Mouse (Mus musculus): ENCODE results near the gene Rtn4r. TPM values are rescaled to one million over a fixed set of nuclear protein-coding genes. Genes with fewer than 3 reads are reported as not detected.
A peak's percentile ranks its signal among the peaks of the same experiment; 100 is the strongest.

Gene Rtn4r
- polyA plus RNA-seq, 1 experiment from 2014 or later: 3.4 TPM

DNA sequence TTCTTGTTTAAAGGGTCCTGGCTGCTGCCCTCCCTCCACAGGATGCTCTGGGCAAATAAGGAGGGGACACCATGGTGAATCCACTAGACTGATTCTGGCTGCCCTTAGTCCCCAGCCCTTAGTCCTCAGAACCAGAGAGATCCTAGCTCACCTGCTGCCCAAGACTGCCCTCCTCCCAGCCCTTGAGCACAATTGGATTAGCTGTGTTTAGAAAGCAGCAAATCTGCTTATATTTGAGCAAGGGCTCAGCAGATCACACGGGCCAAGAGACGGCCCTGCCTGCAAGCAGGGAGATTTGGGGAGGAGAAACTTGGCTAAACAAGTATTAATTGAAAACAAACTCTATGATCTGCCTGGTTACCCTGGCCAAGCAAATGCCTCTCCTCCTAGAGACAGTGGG lies 52.1 kb downstream of the Rtn4r start:
- no peaks in the 10 kb centered on the region for H3K9me3 ChIP-seq (ENCODE audit: low read length)
- 33% methylated on average over 2 of the region's 2 CpGs for WGBS
- H3K4me3 ChIP-seq (ENCODE audit: low read length): no peak overlapping the region
- peaks cover 13% of the 10 kb centered on the region for H3K4me1 ChIP-seq (ENCODE audit: insufficient read depth, low read length)
- 0 out of 2 replicates have a peak overlapping the region, but pooled peaks have one; percentile 15 for H3K27ac ChIP-seq (ENCODE audit: low read length)
- H3K4me2 ChIP-seq (replicated peaks; ENCODE audit: low read depth, low read length): no peak overlapping the region
- no peaks in the 10 kb centered on the region for H3K36me3 ChIP-seq (ENCODE audit: insufficient read depth, low read length)
- peaks cover 10% of the 10 kb centered on the region; the same call in 1 of the 2 replicates for H3K27me3 ChIP-seq (ENCODE audit: insufficient read depth, low read length)
- ATAC-seq (ENCODE audit: low FRiP score, low TSS enrichment): no peak
- no peak overlapping the region for H3K9ac ChIP-seq (replicated peaks; ENCODE audit: low read length)

DNA sequence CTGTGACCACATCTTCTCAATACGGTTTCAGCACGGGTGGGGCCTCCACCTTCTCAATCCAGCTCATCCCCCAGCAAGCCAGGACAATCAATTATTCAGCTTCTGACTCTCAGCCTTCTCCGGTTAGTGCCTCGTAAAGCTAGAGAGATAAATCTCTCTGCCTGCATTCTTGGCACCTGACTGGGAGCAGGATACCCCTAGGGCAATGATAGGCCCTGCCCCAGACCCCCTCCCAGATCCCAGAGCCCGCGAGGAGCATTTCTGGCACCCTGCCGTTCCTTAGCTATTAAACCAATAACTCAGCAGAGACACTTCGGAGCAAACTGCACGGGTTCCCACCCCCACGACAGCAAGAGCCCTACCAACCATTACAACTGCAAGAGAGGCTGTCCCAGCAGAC lies 54.0 kb downstream of the Rtn4r start:
- no peak overlapping the region for H3K9ac ChIP-seq (replicated peaks; ENCODE audit: low read length)
- ATAC-seq (ENCODE audit: low FRiP score, low TSS enrichment): no peak
- no peak overlapping the region for H3K4me3 ChIP-seq (ENCODE audit: low read length)
- no peaks in the 10 kb centered on the region for H3K36me3 ChIP-seq (ENCODE audit: insufficient read depth, low read length)
- peaks cover 10% of the 10 kb centered on the region; the same call in 1 of the 2 replicates for H3K27me3 ChIP-seq (ENCODE audit: insufficient read depth, low read length)
- no peaks in the 10 kb centered on the region for H3K9me3 ChIP-seq (ENCODE audit: low read length)
- peaks cover 26% of the 10 kb centered on the region for H3K4me1 ChIP-seq (ENCODE audit: insufficient read depth, low read length)
- 5% methylated on average over 10 of the region's 10 CpGs for WGBS
- no peak overlapping the region for H3K27ac ChIP-seq (ENCODE audit: low read length)
- H3K4me2 ChIP-seq (replicated peaks; ENCODE audit: low read depth, low read length): no peak overlapping the region

DNA sequence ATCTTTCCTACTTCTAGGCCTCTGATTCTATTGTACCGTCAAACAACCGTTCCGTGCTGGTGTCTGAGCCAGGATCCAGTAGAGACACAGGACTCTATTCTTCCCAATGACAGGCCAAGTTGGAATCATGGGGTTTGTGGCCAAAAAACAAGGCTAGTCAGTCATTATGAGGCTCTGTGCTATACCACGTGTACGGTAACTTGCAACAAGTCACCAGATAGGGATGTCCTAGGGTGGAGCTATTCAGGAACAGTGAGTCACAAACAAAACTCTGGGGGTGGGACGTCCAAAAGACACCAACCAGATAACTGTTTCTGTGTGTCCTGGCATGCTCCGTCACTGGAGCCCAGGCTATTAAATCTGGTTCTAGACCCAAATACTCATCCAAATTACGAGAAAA lies 55.3 kb downstream of the Rtn4r start:
- Histone ChIP-seq H3K4me2 (replicated peaks; ENCODE audit: low read depth, low read length) (no peak overlapping the region), H3K4me3 (ENCODE audit: low read length) (no peak overlapping the region), H3K4me1 (ENCODE audit: insufficient read depth, low read length) (peaks cover 33% of the 10 kb centered on the region), H3K9ac (replicated peaks; ENCODE audit: low read length) (no peak overlapping the region), H3K9me3 (ENCODE audit: low read length) (no peaks in the 10 kb centered on the region), H3K27ac (ENCODE audit: low read length) (no peak overlapping the region), H3K27me3 (ENCODE audit: insufficient read depth, low read length) (peaks cover 10% of the 10 kb centered on the region; the same call in 1 of the 2 replicates), H3K36me3 (ENCODE audit: insufficient read depth, low read length) (no peaks in the 10 kb centered on the region)
- WGBS: 91% methylated on average over 8 of the region's 8 CpGs
- no peak for ATAC-seq (ENCODE audit: low FRiP score, low TSS enrichment)

DNA sequence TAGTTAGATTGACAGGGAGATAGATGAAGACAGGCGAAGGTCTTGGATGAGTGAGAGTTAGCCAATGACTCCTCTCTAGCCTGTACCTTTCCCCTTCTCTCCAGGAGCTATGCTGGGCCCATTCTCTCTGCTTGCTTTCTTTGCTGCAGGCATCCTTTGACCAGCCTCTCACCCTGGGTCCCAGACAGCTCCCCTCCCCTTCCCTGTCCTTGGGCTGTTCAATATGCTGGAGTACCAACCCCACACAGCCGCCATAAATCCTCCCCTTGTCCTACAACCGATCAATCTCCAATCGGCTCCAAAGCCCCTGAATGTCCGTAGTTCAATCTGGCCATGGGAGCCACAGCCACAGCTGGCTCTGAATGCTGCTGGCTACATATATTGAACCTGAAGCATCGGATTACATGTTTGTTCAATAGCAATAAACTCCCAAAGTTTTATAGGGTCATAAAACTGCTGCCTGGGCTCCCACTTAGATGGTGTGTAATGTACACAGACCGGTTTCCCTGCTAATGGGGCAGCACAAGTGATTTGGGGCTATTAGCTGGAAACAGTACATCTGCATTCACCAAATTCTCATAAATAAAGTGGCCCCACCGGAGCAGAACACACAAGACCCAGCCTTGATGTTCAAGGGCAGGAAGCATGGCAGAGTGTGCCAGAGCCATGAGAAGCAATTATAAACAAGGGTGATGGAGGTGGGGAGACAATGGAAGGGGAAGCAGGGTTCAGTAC lies 58.4 kb downstream of the Rtn4r start:
- 0 out of 2 replicates have a peak overlapping the region, but pooled peaks have one; percentile 11 for H3K27ac ChIP-seq (ENCODE audit: low read length)
- peak; percentile 78 for ATAC-seq (ENCODE audit: low FRiP score, low TSS enrichment)

DNA sequence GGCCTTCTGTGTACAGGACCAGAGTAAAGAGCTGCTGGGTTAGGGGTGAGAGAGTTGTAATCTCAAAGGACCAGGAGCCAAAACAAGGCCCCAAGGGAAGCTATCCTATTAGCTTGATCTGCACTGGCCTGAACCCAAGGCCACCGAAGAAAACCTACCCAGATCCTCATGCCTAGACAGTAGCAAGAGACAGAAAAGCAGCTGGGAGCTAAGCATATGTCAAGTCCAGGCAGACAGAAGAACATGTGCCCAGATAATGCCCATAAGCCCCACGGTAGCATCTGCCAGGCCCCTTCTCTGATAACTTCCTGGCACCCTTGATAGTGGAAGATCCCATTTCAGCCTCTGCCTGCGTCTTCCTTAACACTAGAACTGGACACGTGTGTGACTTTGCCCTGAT lies 59.4 kb downstream of the Rtn4r start:
- 0 out of 2 replicates have a peak overlapping the region, but pooled peaks have one; percentile 11 for H3K27ac ChIP-seq (ENCODE audit: low read length)
- no peaks in the 10 kb centered on the region for H3K36me3 ChIP-seq (ENCODE audit: insufficient read depth, low read length)
- H3K4me3 ChIP-seq (ENCODE audit: low read length): no peak overlapping the region
- H3K9me3 ChIP-seq (ENCODE audit: low read length): 0 out of 2 replicates have a peak, but pooled peaks cover 5% of the 10 kb centered on the region
- no peak overlapping the region for H3K4me2 ChIP-seq (replicated peaks; ENCODE audit: low read depth, low read length)
- WGBS: 53% methylated on average over 4 of the region's 4 CpGs
- ATAC-seq (ENCODE audit: low FRiP score, low TSS enrichment): no peak
- H3K9ac ChIP-seq (replicated peaks; ENCODE audit: low read length): no peak overlapping the region
- peaks cover 5% of the 10 kb centered on the region; the same call in 1 of the 2 replicates for H3K27me3 ChIP-seq (ENCODE audit: insufficient read depth, low read length)
- peaks cover 22% of the 10 kb centered on the region for H3K4me1 ChIP-seq (ENCODE audit: insufficient read depth, low read length)

More for the DNA sequence above, 58.4 kb downstream of the Rtn4r start:
- Histone ChIP-seq H3K36me3 (ENCODE audit: insufficient read depth, low read length) (no peaks in the 10 kb centered on the region), H3K9me3 (ENCODE audit: low read length) (0 out of 2 replicates have a peak, but pooled peaks cover 5% of the 10 kb centered on the region), H3K4me3 (ENCODE audit: low read length) (no peak overlapping the region), H3K9ac (replicated peaks; ENCODE audit: low read length) (no peak overlapping the region), H3K27me3 (ENCODE audit: insufficient read depth, low read length) (peaks cover 8% of the 10 kb centered on the region; the same call in 1 of the 2 replicates), H3K4me2 (replicated peaks; ENCODE audit: low read depth, low read length) (0 out of 2 replicates have a peak overlapping the region, but pooled peaks have one; percentile 3), H3K4me1 (ENCODE audit: insufficient read depth, low read length) (peaks cover 31% of the 10 kb centered on the region)
- 9% methylated on average over 8 of the region's 8 CpGs for WGBS

DNA sequence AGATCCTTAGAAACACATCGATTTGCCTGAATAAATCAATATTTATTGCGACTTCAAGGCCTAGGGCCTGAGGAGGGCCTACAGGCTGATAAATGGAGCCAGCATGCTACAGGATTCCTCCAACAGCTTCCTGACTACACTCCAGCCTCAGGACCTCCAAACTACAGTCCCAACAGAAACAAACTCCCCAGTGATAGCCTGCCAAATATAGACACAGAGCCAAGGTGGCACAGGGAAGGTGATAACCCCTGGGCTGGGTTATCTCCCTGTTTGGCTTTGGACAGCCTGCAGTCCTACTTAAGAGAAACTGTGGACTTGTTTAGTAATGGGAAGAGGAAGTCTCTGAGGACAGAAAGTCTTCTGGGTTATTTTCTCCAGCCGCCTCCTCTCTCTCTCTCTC lies 59.8 kb downstream of the Rtn4r start:
- peaks cover 19% of the 10 kb centered on the region for H3K4me1 ChIP-seq (ENCODE audit: insufficient read depth, low read length)
- WGBS: 77% methylated on average over 3 of the region's 3 CpGs
- H3K36me3 ChIP-seq (ENCODE audit: insufficient read depth, low read length): no peaks in the 10 kb centered on the region
- 0 out of 2 replicates have a peak, but pooled peaks cover 3% of the 10 kb centered on the region for H3K27me3 ChIP-seq (ENCODE audit: insufficient read depth, low read length)
- no peak overlapping the region for H3K27ac ChIP-seq (ENCODE audit: low read length)
- H3K4me2 ChIP-seq (replicated peaks; ENCODE audit: low read depth, low read length): no peak overlapping the region
- H3K9me3 ChIP-seq (ENCODE audit: low read length): 0 out of 2 replicates have a peak, but pooled peaks cover 5% of the 10 kb centered on the region
- no peak overlapping the region for H3K4me3 ChIP-seq (ENCODE audit: low read length)
- ATAC-seq (ENCODE audit: low FRiP score, low TSS enrichment): no peak
- no peak overlapping the region for H3K9ac ChIP-seq (replicated peaks; ENCODE audit: low read length)

DNA sequence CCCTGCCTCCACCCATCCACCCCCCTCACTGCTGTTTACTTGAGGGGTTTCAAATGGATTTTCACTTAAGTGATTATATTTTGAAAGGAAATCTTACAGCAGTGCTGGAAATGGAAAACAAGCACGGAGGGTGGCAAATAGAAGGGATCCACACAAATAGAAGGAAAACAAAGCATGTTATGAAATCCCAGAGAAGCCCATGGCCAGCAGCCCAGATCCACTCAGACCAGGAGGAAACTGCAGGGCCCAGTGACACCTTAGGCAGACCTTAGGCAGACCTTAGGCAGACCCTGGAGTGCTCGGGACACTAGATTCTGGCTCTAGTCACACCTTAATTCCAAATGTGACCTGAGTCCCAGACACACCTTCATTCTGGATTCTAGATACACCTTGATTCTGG lies 63.6 kb downstream of the Rtn4r start:
- Histone ChIP-seq H3K27ac (ENCODE audit: low read length) (no peak overlapping the region), H3K4me3 (ENCODE audit: low read length) (no peak overlapping the region), H3K4me1 (ENCODE audit: insufficient read depth, low read length) (peaks cover 27% of the 10 kb centered on the region), H3K4me2 (replicated peaks; ENCODE audit: low read depth, low read length) (no peak overlapping the region), H3K9me3 (ENCODE audit: low read length) (0 out of 2 replicates have a peak, but pooled peaks cover 5% of the 10 kb centered on the region), H3K9ac (replicated peaks; ENCODE audit: low read length) (no peak overlapping the region), H3K27me3 (ENCODE audit: insufficient read depth, low read length) (no peaks in the 10 kb centered on the region), H3K36me3 (ENCODE audit: insufficient read depth, low read length) (no peaks in the 10 kb centered on the region)
- ATAC-seq (ENCODE audit: low FRiP score, low TSS enrichment): no peak
- 66% methylated on average over 2 of the region's 2 CpGs for WGBS

DNA sequence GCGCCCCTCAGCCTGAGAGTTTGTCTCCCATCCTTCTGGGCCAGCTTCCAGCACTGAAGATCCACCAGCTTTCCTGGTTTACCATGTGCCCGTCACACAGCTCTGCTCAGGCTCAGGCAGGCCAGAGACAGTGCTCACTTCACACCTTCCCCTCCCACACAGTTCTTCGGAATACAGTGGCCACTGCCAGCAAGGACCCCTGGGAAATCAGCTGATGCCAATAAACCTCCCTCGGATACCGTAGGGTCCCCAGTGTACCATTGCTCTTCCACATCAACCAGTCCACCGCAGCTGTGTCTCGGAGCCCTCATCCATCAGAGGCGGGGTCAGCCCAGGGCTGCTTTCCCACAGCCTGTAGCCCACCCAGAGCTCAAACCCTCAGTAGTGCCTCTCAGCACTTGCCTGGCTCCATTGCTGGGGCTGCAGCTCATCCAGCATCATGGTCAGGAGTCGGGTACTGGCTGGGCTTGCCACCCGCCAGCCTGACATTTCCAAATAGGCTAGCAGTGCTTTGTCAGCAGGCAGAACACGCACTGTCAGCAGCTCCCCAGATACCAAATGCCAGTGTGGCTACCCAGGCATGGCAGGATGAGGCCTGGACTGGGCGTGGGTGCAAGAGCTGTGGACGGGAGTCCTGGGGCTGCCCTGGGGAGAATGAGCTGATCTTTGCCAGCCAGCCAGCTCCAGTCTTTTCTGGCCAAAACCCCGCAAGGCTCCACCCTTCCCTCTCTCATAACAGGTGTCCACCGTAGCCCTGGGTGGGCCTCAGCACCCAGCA lies 67.0 kb downstream of the Rtn4r start:
- Histone ChIP-seq H3K36me3 (ENCODE audit: insufficient read depth, low read length) (no peaks in the 10 kb centered on the region), H3K27ac (ENCODE audit: low read length) (peak overlapping the region; percentile 65), H3K4me3 (ENCODE audit: low read length) (no peak overlapping the region), H3K27me3 (ENCODE audit: insufficient read depth, low read length) (0 out of 2 replicates have a peak, but pooled peaks cover 3% of the 10 kb centered on the region), H3K9me3 (ENCODE audit: low read length) (no peaks in the 10 kb centered on the region), H3K4me2 (replicated peaks; ENCODE audit: low read depth, low read length) (no peak overlapping the region), H3K9ac (replicated peaks; ENCODE audit: low read length) (0 out of 2 replicates have a peak overlapping the region, but pooled peaks have one; percentile 11), H3K4me1 (ENCODE audit: insufficient read depth, low read length) (peaks cover 26% of the 10 kb centered on the region)
- 45% methylated on average over 15 of the region's 15 CpGs for WGBS
- peak; percentile 66; the same call in 1 of the 2 replicates for ATAC-seq (ENCODE audit: low FRiP score, low TSS enrichment)

DNA sequence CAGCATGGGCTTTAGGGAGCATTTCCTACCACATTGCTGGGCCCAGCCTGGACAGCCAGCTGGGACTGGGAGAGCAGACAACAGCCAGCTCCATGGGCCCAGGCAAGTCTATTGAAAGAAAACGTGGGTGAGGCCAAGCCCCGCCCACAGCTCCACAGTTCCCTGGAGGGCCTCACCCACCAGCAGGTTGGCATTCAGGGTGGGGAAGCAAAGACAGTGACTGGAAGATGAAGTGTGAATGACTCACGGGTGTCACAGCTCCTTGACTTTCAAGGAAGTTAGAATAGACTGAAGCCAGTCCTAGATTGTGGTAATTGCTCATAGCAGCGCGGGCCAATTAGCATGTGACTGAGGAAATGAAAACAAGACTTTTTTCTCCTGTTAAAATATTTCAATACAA lies 67.6 kb downstream of the Rtn4r start:
- 38% methylated on average over 5 of the region's 5 CpGs for WGBS
- H3K4me1 ChIP-seq (ENCODE audit: insufficient read depth, low read length): peaks cover 26% of the 10 kb centered on the region
- no peak overlapping the region for H3K9ac ChIP-seq (replicated peaks; ENCODE audit: low read length)
- peak; percentile 37 for ATAC-seq (ENCODE audit: low FRiP score, low TSS enrichment)
- H3K27ac ChIP-seq (ENCODE audit: low read length): peak overlapping the region; percentile 65
- H3K9me3 ChIP-seq (ENCODE audit: low read length): no peaks in the 10 kb centered on the region
- H3K4me2 ChIP-seq (replicated peaks; ENCODE audit: low read depth, low read length): no peak overlapping the region
- 0 out of 2 replicates have a peak, but pooled peaks cover 3% of the 10 kb centered on the region for H3K27me3 ChIP-seq (ENCODE audit: insufficient read depth, low read length)
- no peak overlapping the region for H3K4me3 ChIP-seq (ENCODE audit: low read length)
- H3K36me3 ChIP-seq (ENCODE audit: insufficient read depth, low read length): no peaks in the 10 kb centered on the region

Data from kidney, embryonic 16.5 days (tissue).